Mouse (Mus musculus) liver, postnatal 0 days (tissue): ENCODE measurements around the gene Dmrta2.

Experiments used
- CTCF ChIP-seq: sonication (generic); IDR thresholded peaks from 2 replicates; pipeline ENCODE4 v1.5.1; 2016; ENCODE audit warnings: antibody characterized with exemption, low read depth
- EP300 ChIP-seq: IDR thresholded peaks from 2 replicates; pipeline ENCODE4 v1.6.1; 2016; ENCODE audit warnings: antibody characterized with exemption, low read depth, mild to moderate bottlenecking

DNA sequence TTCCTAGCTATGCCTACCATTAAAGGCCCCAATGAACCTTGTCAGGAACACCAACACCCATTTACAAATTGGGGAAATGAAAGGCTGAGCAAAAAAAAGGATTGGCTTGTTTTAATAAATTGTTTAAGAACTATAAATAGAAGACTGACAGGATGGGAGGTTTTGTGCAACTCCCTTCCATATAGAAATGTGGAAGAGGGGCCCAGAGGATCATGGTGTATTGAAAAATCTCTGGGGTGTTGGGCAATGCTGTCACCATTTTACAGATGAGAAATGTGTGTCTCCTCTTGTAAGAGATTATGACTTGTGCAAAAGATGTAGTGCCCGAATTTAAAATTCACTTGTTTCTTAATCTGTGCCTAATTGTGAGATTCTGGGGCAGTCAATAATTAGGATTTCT is 24.3 kb upstream of the Dmrta2 start:
- no peak for TF ChIP-seq CTCF
- no peak for TF ChIP-seq EP300
